Mouse (Mus musculus): ENCODE data around the gene Man2a1. TPM values are rescaled to one million over a fixed set of nuclear protein-coding genes. Genes with fewer than 3 reads are reported as not detected.

Gene Man2a1
- polyA plus RNA-seq, 1 experiment from 2014 or later, result 5.4 TPM

GRCm38 (mm10) chr17:64681461-64681860, 80.9 kb downstream of the Man2a1 start:
- Histone ChIP-seq H3K4me2 (no peak overlapping the region), H3K27ac (replicated peaks) (no peak overlapping the region), H3K4me1 (peaks cover 10% of the 10 kb centered on the region; the same call in 1 of the 2 replicates), H3K4me3 (replicated peaks) (no peak overlapping the region), H3K9me3 (replicated peaks) (no peaks in the 10 kb centered on the region), H3K36me3 (no peaks in the 10 kb centered on the region), H3K27me3 (replicated peaks) (no peaks in the 10 kb centered on the region), H3K9ac (replicated peaks) (no peak overlapping the region)
- no peak for ATAC-seq (ENCODE audit: low FRiP score)
- 95% methylated on average over 3 of the region's 3 CpGs for WGBS

GRCm38 (mm10) chr17:64681927-64682326, 81.4 kb downstream of the Man2a1 start:
- Histone ChIP-seq H3K4me1 (0 out of 2 replicates have a peak, but pooled peaks cover 7% of the 10 kb centered on the region), H3K9ac (replicated peaks) (no peak overlapping the region), H3K9me3 (replicated peaks) (no peaks in the 10 kb centered on the region), H3K4me3 (replicated peaks) (no peak overlapping the region), H3K27me3 (replicated peaks) (no peaks in the 10 kb centered on the region), H3K4me2 (no peak overlapping the region), H3K36me3 (no peaks in the 10 kb centered on the region), H3K27ac (replicated peaks) (no peak overlapping the region)
- WGBS, result 65% methylated on average over 2 of the region's 2 CpGs
- no peak for ATAC-seq (ENCODE audit: low FRiP score)

GRCm38 (mm10) chr17:64684088-64684487, 83.6 kb downstream of the Man2a1 start:
- 95% methylated on average over 4 of the region's 4 CpGs for WGBS
- Histone ChIP-seq H3K4me3 (replicated peaks) (no peak overlapping the region), H3K4me1 (no peaks in the 10 kb centered on the region), H3K36me3 (no peaks in the 10 kb centered on the region), H3K27me3 (replicated peaks) (no peaks in the 10 kb centered on the region), H3K27ac (replicated peaks) (no peak overlapping the region), H3K4me2 (no peak overlapping the region), H3K9me3 (replicated peaks) (no peaks in the 10 kb centered on the region), H3K9ac (replicated peaks) (no peak overlapping the region)
- ATAC-seq (ENCODE audit: low FRiP score), result no peak

- no peak overlapping the region for H3K4me3 ChIP-seq (replicated peaks)
- no peaks in the 10 kb centered on the region for H3K9me3 ChIP-seq (replicated peaks)
- no peak overlapping the region for H3K9ac ChIP-seq (replicated peaks)
- H3K4me2 ChIP-seq, result no peak overlapping the region
- no peaks in the 10 kb centered on the region for H3K27me3 ChIP-seq (replicated peaks)
- H3K36me3 ChIP-seq, result peaks cover 10% of the 10 kb centered on the region
- WGBS, result 78% methylated on average over 6 of the region's 6 CpGs
- no peak overlapping the region for H3K27ac ChIP-seq (replicated peaks)
- H3K4me1 ChIP-seq, result no peaks in the 10 kb centered on the region
- no peak for ATAC-seq (ENCODE audit: low FRiP score)
These were observed 84.8 kb downstream of the Man2a1 start for GRCm38 (mm10) chr17:64685216-64685903.

GRCm38 (mm10) chr17:64689614-64690013, 89.1 kb downstream of the Man2a1 start:
- Histone ChIP-seq H3K9ac (replicated peaks) (no peak overlapping the region), H3K27ac (replicated peaks) (no peak overlapping the region), H3K4me3 (replicated peaks) (no peak overlapping the region), H3K9me3 (replicated peaks) (no peaks in the 10 kb centered on the region), H3K4me2 (no peak overlapping the region), H3K27me3 (replicated peaks) (no peaks in the 10 kb centered on the region), H3K4me1 (no peaks in the 10 kb centered on the region), H3K36me3 (peaks cover 16% of the 10 kb centered on the region)
- WGBS, result 94% methylated on average over 3 of the region's 3 CpGs
- ATAC-seq (ENCODE audit: low FRiP score), result no peak

- WGBS, result 61% methylated on average over 10 of the region's 10 CpGs
- no peak for ATAC-seq (ENCODE audit: low FRiP score)
These were observed 96.8 kb downstream of the Man2a1 start for GRCm38 (mm10) chr17:64697277-64697831.

GRCm38 (mm10) chr17:64698516-64698915, 98.0 kb downstream of the Man2a1 start:
- no peak overlapping the region for H3K9ac ChIP-seq (replicated peaks)
- WGBS, result 90% methylated on average over 8 of the region's 8 CpGs
- no peaks in the 10 kb centered on the region for H3K27me3 ChIP-seq (replicated peaks)
- no peaks in the 10 kb centered on the region for H3K9me3 ChIP-seq (replicated peaks)
- H3K36me3 ChIP-seq, result peaks cover 3% of the 10 kb centered on the region; the same call in 1 of the 2 replicates
- no peaks in the 10 kb centered on the region for H3K4me1 ChIP-seq
- no peak for ATAC-seq (ENCODE audit: low FRiP score)
- H3K4me2 ChIP-seq, result no peak overlapping the region
- H3K4me3 ChIP-seq (replicated peaks), result no peak overlapping the region
- no peak overlapping the region for H3K27ac ChIP-seq (replicated peaks)

More at GRCm38 (mm10) chr17:64697277-64697831, 96.8 kb downstream of the Man2a1 start:
- H3K4me1 ChIP-seq, result no peaks in the 10 kb centered on the region
- H3K4me3 ChIP-seq (replicated peaks), result no peak overlapping the region
- no peaks in the 10 kb centered on the region for H3K27me3 ChIP-seq (replicated peaks)
- H3K9me3 ChIP-seq (replicated peaks), result no peaks in the 10 kb centered on the region
- no peak overlapping the region for H3K4me2 ChIP-seq
- H3K36me3 ChIP-seq, result peaks cover 3% of the 10 kb centered on the region; the same call in 1 of the 2 replicates
- no peak overlapping the region for H3K27ac ChIP-seq (replicated peaks)
- no peak overlapping the region for H3K9ac ChIP-seq (replicated peaks)

GRCm38 (mm10) chr17:64703649-64704230, 103.2 kb downstream of the Man2a1 start:
- Histone ChIP-seq H3K4me3 (replicated peaks) (no peak overlapping the region), H3K4me2 (no peak overlapping the region), H3K9me3 (replicated peaks) (no peaks in the 10 kb centered on the region), H3K4me1 (no peaks in the 10 kb centered on the region), H3K9ac (replicated peaks) (no peak overlapping the region), H3K36me3 (no peaks in the 10 kb centered on the region), H3K27ac (replicated peaks) (no peak overlapping the region), H3K27me3 (replicated peaks) (no peaks in the 10 kb centered on the region)
- ATAC-seq (ENCODE audit: low FRiP score), result no peak
- WGBS, result 80% methylated on average over 4 of the region's 4 CpGs

- no peak for ATAC-seq (ENCODE audit: low FRiP score)
- Histone ChIP-seq H3K27me3 (replicated peaks) (no peaks in the 10 kb centered on the region), H3K27ac (replicated peaks) (no peak overlapping the region), H3K4me3 (replicated peaks) (no peak overlapping the region), H3K36me3 (peaks cover 4% of the 10 kb centered on the region; the same call in 1 of the 2 replicates), H3K9ac (replicated peaks) (no peak overlapping the region), H3K4me1 (no peaks in the 10 kb centered on the region), H3K9me3 (replicated peaks) (no peaks in the 10 kb centered on the region), H3K4me2 (no peak overlapping the region)
- 95% methylated on average over 6 of the region's 6 CpGs for WGBS
These were observed 107.0 kb downstream of the Man2a1 start for GRCm38 (mm10) chr17:64707529-64707928.

- H3K27ac ChIP-seq (replicated peaks), result peak overlapping the region; percentile 4; the same call in 1 of the 2 replicates
- H3K9ac ChIP-seq (replicated peaks), result no peak overlapping the region
- no peaks in the 10 kb centered on the region for H3K9me3 ChIP-seq (replicated peaks)
- H3K27me3 ChIP-seq (replicated peaks), result no peaks in the 10 kb centered on the region
- no peak overlapping the region for H3K4me2 ChIP-seq
- H3K4me1 ChIP-seq, result no peaks in the 10 kb centered on the region
- peaks cover 17% of the 10 kb centered on the region for H3K36me3 ChIP-seq
- no peak for ATAC-seq (ENCODE audit: low FRiP score)
- 81% methylated on average over 4 of the region's 4 CpGs for WGBS
- no peak overlapping the region for H3K4me3 ChIP-seq (replicated peaks)
These were observed 115.8 kb downstream of the Man2a1 start for GRCm38 (mm10) chr17:64716318-64716717.

- no peaks in the 10 kb centered on the region for H3K27me3 ChIP-seq (replicated peaks)
- H3K4me3 ChIP-seq (replicated peaks), result no peak overlapping the region
- H3K27ac ChIP-seq (replicated peaks), result no peak overlapping the region
- 57% methylated on average over 5 of the region's 5 CpGs for WGBS
- no peak for ATAC-seq (ENCODE audit: low FRiP score)
- peaks cover 5% of the 10 kb centered on the region; the same call in 1 of the 2 replicates for H3K36me3 ChIP-seq
- no peaks in the 10 kb centered on the region for H3K4me1 ChIP-seq
- H3K9me3 ChIP-seq (replicated peaks), result no peaks in the 10 kb centered on the region
- H3K4me2 ChIP-seq, result no peak overlapping the region
- no peak overlapping the region for H3K9ac ChIP-seq (replicated peaks)
These were observed 119.2 kb downstream of the Man2a1 start for GRCm38 (mm10) chr17:64719760-64720159.

- Histone ChIP-seq H3K27ac (replicated peaks) (no peak overlapping the region), H3K4me3 (replicated peaks) (no peak overlapping the region), H3K27me3 (replicated peaks) (no peaks in the 10 kb centered on the region), H3K9me3 (replicated peaks) (no peaks in the 10 kb centered on the region), H3K4me1 (no peaks in the 10 kb centered on the region), H3K36me3 (0 out of 2 replicates have a peak, but pooled peaks cover 5% of the 10 kb centered on the region), H3K9ac (replicated peaks) (no peak overlapping the region), H3K4me2 (no peak overlapping the region)
- 85% methylated on average over 5 of the region's 5 CpGs for WGBS
- no peak for ATAC-seq (ENCODE audit: low FRiP score)
These were observed 120.6 kb downstream of the Man2a1 start for GRCm38 (mm10) chr17:64721112-64721511.
